Mouse (Mus musculus) MEL (cell line): ENCODE measurements at regions not wholly inside any gene's neighbourhood (a gene's known extent, or its start where the extent isn't known, plus 50 kb on each side); places are given as distances from the start of the nearest gene placed in this dataset.

Source experiments
- E2F4 ChIP-seq: IDR thresholded peaks from 2 replicates; pipeline ENCODE4 v1.6.1; 2011; ENCODE audit warnings: low read depth, low read length, improper control_type of control experiment, borderline replicate concordance
- EP300 ChIP-seq, 2 experiments: IDR thresholded peaks; 2 replicates each; pipeline ENCODE4 v1.6.1; 2011; ENCODE audit warnings: improper control_type of control experiment in 2 of 2, low read length in 2 of 2, low read depth in 1 of 2, mild to moderate bottlenecking in 1 of 2
- MYB ChIP-seq: IDR thresholded peaks from 2 replicates; pipeline ENCODE4 v1.6.1; 2011; ENCODE audit warnings: mild to moderate bottlenecking, low read depth, low read length, improper control_type of control experiment
- MYC ChIP-seq: IDR thresholded peaks from 2 replicates; pipeline ENCODE4 v1.6.1; 2011; ENCODE audit warnings: low read depth, mild to moderate bottlenecking, low read length, improper control_type of control experiment, moderate library complexity
- POLR2A ChIP-seq, 2 experiments: IDR thresholded peaks; 2 replicates each; pipeline ENCODE4 v1.6.1; 2011 to 2012; ENCODE audit warnings: low read length in 2 of 2, mild to moderate bottlenecking in 2 of 2, control low read depth in 1 of 2, improper control_type of control experiment in 1 of 2, low read depth in 1 of 2, moderate library complexity in 1 of 2; ENCODE audit not compliant: control insufficient read depth in 1 of 2, insufficient read depth in 1 of 2, poor library complexity in 1 of 2
- RAD21 ChIP-seq: IDR thresholded peaks from 2 replicates; pipeline ENCODE4 v1.6.1; 2011; ENCODE audit warnings: mild to moderate bottlenecking, low read depth, low read length, improper control_type of control experiment
- SMC3 ChIP-seq: IDR thresholded peaks from 2 replicates; pipeline ENCODE4 v1.6.1; 2011; ENCODE audit warnings: low read depth, low read length, improper control_type of control experiment
- ZNF384 ChIP-seq: IDR thresholded peaks from 2 replicates; pipeline ENCODE4 v1.6.1; 2012; ENCODE audit warnings: low read depth, mild to moderate bottlenecking, inconsistent platforms, low read length, improper control_type of control experiment

DNA sequence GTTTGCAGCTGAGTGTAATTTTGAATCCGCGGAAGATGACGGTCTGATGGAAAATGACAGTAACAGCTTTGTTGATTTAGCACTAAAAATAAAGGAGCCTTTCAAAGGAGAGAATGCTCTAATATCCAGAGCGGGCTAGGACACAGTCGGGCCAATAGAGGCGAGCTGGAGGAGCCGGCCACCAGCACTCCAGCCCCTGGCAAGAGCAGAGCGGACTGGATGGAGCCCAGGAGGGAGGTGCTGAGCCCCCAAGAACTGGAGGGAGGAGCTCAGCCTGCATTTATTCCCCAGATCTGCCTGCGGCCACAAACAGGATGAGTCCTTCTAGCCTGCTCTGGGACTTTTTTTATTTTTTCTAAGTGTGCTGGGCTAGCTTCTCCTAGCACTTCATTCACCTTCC is 426.9 kb downstream of the Insc start:
- no peak for TF ChIP-seq E2F4
- no peak for TF ChIP-seq MYC
- TF ChIP-seq RAD21: no peak
- TF ChIP-seq SMC3: no peak
- no peak for TF ChIP-seq ZNF384
- no peak for TF ChIP-seq EP300 (IDR thresholded peaks at IDR 0.05; ENCODE audit: low read depth in 1 of 2, low read length in 2 of 2)
- no peak for TF ChIP-seq POLR2A (IDR thresholded peaks at IDR 0.05; ENCODE audit: control insufficient read depth in 1 of 2, insufficient read depth in 1 of 2, low read depth in 1 of 2, low read length in 2 of 2, poor library complexity in 1 of 2)
- TF ChIP-seq MYB: no peak
